Mouse (Mus musculus): ENCODE results near the gene Mmp20. TPM values are rescaled to one million over a fixed set of nuclear protein-coding genes. Genes with fewer than 3 reads are reported as not detected.

Gene Mmp20
- total and polyA plus RNA-seq, 3 experiments: not detected

- H3K27me3 ChIP-seq (ENCODE audit: control insufficient read depth in 1 of 2, insufficient read depth in 2 of 2, low read length in 2 of 2): no peaks in the 10 kb centered on the region
- H3K36me3 ChIP-seq (ENCODE audit: control insufficient read depth in 1 of 2, insufficient read depth in 2 of 2, low read length in 2 of 2): no peaks in the 10 kb centered on the region
- no peaks in the 10 kb centered on the region for H3K79me2 ChIP-seq (ENCODE audit: control insufficient read depth, insufficient read depth, low read length, poor library complexity)
- H3K4me1 ChIP-seq (ENCODE audit: control insufficient read depth in 1 of 2, insufficient read depth in 2 of 2, low read length in 2 of 2): no peaks in the 10 kb centered on the region
- TF ChIP-seq ZMIZ1 (IDR thresholded peaks at IDR 0.05; ENCODE audit: low read depth, low read length): no peak
- TF ChIP-seq RCOR1 (IDR thresholded peaks at IDR 0.05; ENCODE audit: low read depth, low read length): no peak
- TF ChIP-seq TBP (IDR thresholded peaks at IDR 0.05; ENCODE audit: low read depth, low read length): no peak
- TF ChIP-seq NRF1 (IDR thresholded peaks at IDR 0.05; ENCODE audit: insufficient read depth, low read depth, low read length, poor library complexity, severe bottlenecking): no peak
- TF ChIP-seq CHD2 (IDR thresholded peaks at IDR 0.05; ENCODE audit: low read length): no peak
- TF ChIP-seq MYB (IDR thresholded peaks at IDR 0.05; ENCODE audit: low read depth, low read length): no peak
- no peak for TF ChIP-seq USF2 (IDR thresholded peaks at IDR 0.05; ENCODE audit: borderline replicate concordance in 1 of 2, insufficient read depth in 1 of 2, low read depth in 1 of 2, low read length in 2 of 2)
- no peak for TF ChIP-seq HCFC1 (IDR thresholded peaks at IDR 0.05; ENCODE audit: low read depth, low read length)
- no peak for TF ChIP-seq KAT2A (conservative IDR thresholded peaks at IDR 0.05; ENCODE audit: low read depth, low read length)
- no peak for TF ChIP-seq MAZ (IDR thresholded peaks at IDR 0.05; ENCODE audit: low read depth, low read length)
- no peak for TF ChIP-seq TCF12 (IDR thresholded peaks at IDR 0.05; ENCODE audit: low read depth, low read length)
- no peak for TF ChIP-seq MXI1 (IDR thresholded peaks at IDR 0.05; ENCODE audit: low read depth, low read length)
- no peak overlapping the region for H3K4me3 ChIP-seq (ENCODE audit: control insufficient read depth in 1 of 2, insufficient read depth in 1 of 2, low read depth in 2 of 2, low read length in 2 of 2)
- no peak for DNase-seq (ENCODE audit: low read depth, low spot score)
- H3K9ac ChIP-seq (ENCODE audit: control insufficient read depth, low read depth, low read length, poor library complexity, severe bottlenecking): no peak overlapping the region
- H3K9me3 ChIP-seq (replicated peaks; ENCODE audit: insufficient read depth, low read length): no peaks in the 10 kb centered on the region
- no peak overlapping the region for H3K27ac ChIP-seq (ENCODE audit: control insufficient read depth, low read depth, low read length)
Measured at GRCm38 (mm10) chr9:7647901-7648300, 19.9 kb downstream of the Mmp20 start.

- H3K4me1 ChIP-seq (ENCODE audit: control insufficient read depth in 1 of 2, insufficient read depth in 2 of 2, low read length in 2 of 2): no peaks in the 10 kb centered on the region
- no peaks in the 10 kb centered on the region for H3K9me3 ChIP-seq (replicated peaks; ENCODE audit: insufficient read depth, low read length)
- no peak overlapping the region for H3K27ac ChIP-seq (ENCODE audit: control insufficient read depth, low read depth, low read length)
- peaks cover 4% of the 10 kb centered on the region in 2 experiments for H3K27me3 ChIP-seq (ENCODE audit: control insufficient read depth in 1 of 2, insufficient read depth in 2 of 2, low read length in 2 of 2)
- H3K4me3 ChIP-seq (ENCODE audit: control insufficient read depth in 1 of 2, insufficient read depth in 1 of 2, low read depth in 2 of 2, low read length in 2 of 2): no peak overlapping the region
- no peaks in the 10 kb centered on the region for H3K79me2 ChIP-seq (ENCODE audit: control insufficient read depth, insufficient read depth, low read length, poor library complexity)
- H3K9ac ChIP-seq (ENCODE audit: control insufficient read depth, low read depth, low read length, poor library complexity, severe bottlenecking): no peak overlapping the region
- H3K36me3 ChIP-seq (ENCODE audit: control insufficient read depth in 1 of 2, insufficient read depth in 2 of 2, low read length in 2 of 2): no peaks in the 10 kb centered on the region
- DNase-seq (ENCODE audit: low read depth, low spot score): no peak
- TF ChIP-seq JUND (IDR thresholded peaks at IDR 0.05; ENCODE audit: low read depth, low read length): no peak
- TF ChIP-seq NELFE (IDR thresholded peaks at IDR 0.05; ENCODE audit: low read depth, low read length): no peak
Measured at GRCm38 (mm10) chr9:7650397-7651180, 22.6 kb downstream of the Mmp20 start.

Data from MEL (cell line).